Mouse (Mus musculus): ENCODE data around the gene Smn1. TPM values are rescaled to one million over a fixed set of nuclear protein-coding genes. Genes with fewer than 3 reads are reported as not detected.

Smn1 gene
- polyA plus RNA-seq (2016; fragmentation: Nextera tagmentation; extraction: Ambion mirVana) = 84.8 and 91.6 TPM in 2 replicates

DNA sequence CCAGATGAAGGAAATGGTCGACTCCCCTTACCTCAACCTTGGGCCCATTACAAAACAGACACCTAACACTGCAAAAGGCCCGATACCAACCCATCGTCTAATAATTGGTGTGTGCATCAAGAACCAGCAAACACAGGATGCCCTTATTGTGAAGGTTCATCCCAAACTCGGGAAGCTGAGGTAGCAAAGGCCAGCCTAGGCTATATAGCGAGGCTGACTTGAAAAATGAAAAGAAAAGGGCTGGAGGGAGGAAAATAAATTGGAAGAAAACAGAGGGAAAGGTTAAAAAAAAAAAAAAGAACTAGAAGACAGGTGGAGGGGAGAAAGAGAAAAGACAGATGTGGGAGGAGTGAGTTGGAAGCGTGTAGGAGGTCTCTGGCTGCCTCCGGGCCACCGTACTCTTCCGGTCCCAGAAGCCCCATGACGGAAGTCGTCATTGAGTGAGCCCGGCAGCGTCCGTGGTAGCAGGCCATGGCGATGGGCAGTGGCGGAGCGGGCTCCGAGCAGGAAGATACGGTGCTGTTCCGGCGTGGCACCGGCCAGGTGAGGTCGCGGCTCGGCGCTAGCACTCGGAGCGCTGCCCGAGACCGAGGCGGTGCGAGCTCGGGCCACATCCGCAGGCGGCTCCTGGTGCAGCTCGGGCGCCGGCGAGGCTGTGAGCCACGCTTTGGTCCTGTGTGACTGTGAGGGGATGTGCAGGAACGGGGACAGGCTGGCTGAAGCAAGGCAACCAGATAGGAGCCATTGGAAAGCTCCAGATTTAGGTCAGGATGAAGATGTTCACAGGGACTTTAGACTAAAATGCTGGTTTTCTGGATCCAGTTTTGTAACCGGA, at the start of gene Smn1:
TSS of gene Smn1 (plus strand) at position 430 of the 835 bp plus-strand sequence.
- H3K27me3 ChIP-seq (ENCODE audit: low read depth, poor library complexity, severe bottlenecking) = no peaks in the 10 kb centered on the region
- peak within 1 kb of the TSS; percentile 83 for H3K27ac ChIP-seq
- peaks cover 30% of the 10 kb centered on the region for H3K36me3 ChIP-seq
- no peaks in the 10 kb centered on the region for H3K9me3 ChIP-seq (replicated peaks)
- WGBS = 4% methylated on average over 42 of the region's 42 CpGs
- H3K4me1 ChIP-seq = peaks cover 8% of the 10 kb centered on the region
- peak; percentile 94 for DNase-seq (ENCODE audit: low spot score)
- H3K4me3 ChIP-seq = peak within 1 kb of the TSS; percentile 97

GRCm38 (mm10) chr13:100098808-100099207, 25.8 kb upstream of the Smn1 start:
- Histone ChIP-seq H3K27ac (no peak overlapping the region), H3K4me1 (peaks cover 13% of the 10 kb centered on the region), H3K9me3 (replicated peaks) (no peaks in the 10 kb centered on the region), H3K27me3 (ENCODE audit: low read depth, poor library complexity, severe bottlenecking) (no peaks in the 10 kb centered on the region), H3K36me3 (peaks cover 55% of the 10 kb centered on the region), H3K4me3 (no peak overlapping the region)
- 96% methylated on average over 6 of the region's 6 CpGs for WGBS
- DNase-seq (ENCODE audit: low spot score) = no peak

DNA sequence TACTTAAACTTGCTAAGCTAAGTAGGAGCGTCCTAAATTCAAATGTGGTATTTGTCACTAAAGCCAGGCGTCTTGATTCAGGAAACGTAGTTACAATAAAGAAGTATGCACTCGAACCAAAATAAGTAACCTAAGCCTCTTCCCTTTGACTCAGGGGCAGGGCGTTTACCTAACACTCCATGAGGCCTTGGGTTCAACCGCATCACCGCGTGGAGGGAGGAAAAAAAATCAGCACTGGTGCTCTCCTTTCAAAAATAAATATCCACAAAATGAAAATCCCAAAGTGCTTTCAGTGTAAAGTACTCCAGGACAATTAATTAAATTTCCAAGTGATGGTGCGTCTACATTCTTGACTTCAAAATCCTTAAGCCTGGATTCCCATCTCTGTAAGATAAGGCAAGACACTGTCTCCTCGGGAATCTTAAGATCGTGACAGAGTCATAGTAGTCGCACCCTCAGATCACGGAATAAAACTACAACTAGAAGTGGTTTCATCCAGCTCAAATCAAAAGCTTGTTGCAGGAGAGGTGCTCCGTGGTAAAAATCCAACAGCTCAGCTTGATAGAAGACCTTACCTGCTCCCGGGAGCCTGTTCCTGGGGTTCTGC, 21.5 kb upstream of the Smn1 start:
- Histone ChIP-seq H3K27ac (peak overlapping the region; percentile 90), H3K4me3 (peak overlapping the region; percentile 98), H3K9me3 (replicated peaks) (no peaks in the 10 kb centered on the region), H3K4me1 (peaks cover 27% of the 10 kb centered on the region), H3K36me3 (peaks cover 12% of the 10 kb centered on the region), H3K27me3 (ENCODE audit: low read depth, poor library complexity, severe bottlenecking) (no peaks in the 10 kb centered on the region)
- no peak for DNase-seq (ENCODE audit: low spot score)
- whole genome bisulfite sequencing = 9% methylated on average over 15 of the region's 15 CpGs

- Histone ChIP-seq H3K9me3 (replicated peaks) (no peaks in the 10 kb centered on the region), H3K27ac (peak within 1 kb of the TSS; percentile 90), H3K27me3 (ENCODE audit: low read depth, poor library complexity, severe bottlenecking) (no peaks in the 10 kb centered on the region), H3K4me3 (peak within 1 kb of the TSS; percentile 98), H3K36me3 (peaks cover 5% of the 10 kb centered on the region), H3K4me1 (peaks cover 33% of the 10 kb centered on the region)
- WGBS = under 1% methylated on average over 44 of the region's 44 CpGs
- peak; percentile 97 for DNase-seq (ENCODE audit: low spot score)
These were observed 20.9 kb upstream of the Smn1 start, which contains the start of gene Bdp1 for GRCm38 (mm10) chr13:100103748-100104254. Gene Bdp1 (minus strand): TSS chr13:100104070.

GRCm38 (mm10) chr13:100107652-100108472, 16.8 kb upstream of the Smn1 start, which contains the start of gene Serf1:
Gene Serf1 (plus strand): TSS chr13:100108012.
- Histone ChIP-seq H3K4me3 (peak within 1 kb of the TSS; percentile 75), H3K4me1 (peaks cover 22% of the 10 kb centered on the region), H3K9me3 (replicated peaks) (no peaks in the 10 kb centered on the region), H3K27me3 (ENCODE audit: low read depth, poor library complexity, severe bottlenecking) (no peaks in the 10 kb centered on the region), H3K36me3 (peaks cover 14% of the 10 kb centered on the region; the same call in 1 of the 2 replicates), H3K27ac (peak within 1 kb of the TSS; percentile 93)
- 2% methylated on average over 76 of the region's 76 CpGs for WGBS
- peak; percentile 90 for DNase-seq (ENCODE audit: low spot score)

- H3K4me3 ChIP-seq = no peak overlapping the region
- H3K4me1 ChIP-seq = peaks cover 13% of the 10 kb centered on the region
- H3K36me3 ChIP-seq = peaks cover 42% of the 10 kb centered on the region
- no peaks in the 10 kb centered on the region for H3K9me3 ChIP-seq (replicated peaks)
- 53% methylated on average over 5 of the region's 5 CpGs for WGBS
- H3K27me3 ChIP-seq (ENCODE audit: low read depth, poor library complexity, severe bottlenecking) = no peaks in the 10 kb centered on the region
- DNase-seq (ENCODE audit: low spot score) = no peak
- H3K27ac ChIP-seq = no peak overlapping the region
These were observed 12.3 kb upstream of the Smn1 start for GRCm38 (mm10) chr13:100112218-100112972.

GRCm38 (mm10) chr13:100123970-100124369, 682 bp upstream of the Smn1 start:
- Histone ChIP-seq H3K27me3 (ENCODE audit: low read depth, poor library complexity, severe bottlenecking) (no peaks in the 10 kb centered on the region), H3K4me3 (peak overlapping the region; percentile 97), H3K27ac (no peak overlapping the region), H3K36me3 (peaks cover 23% of the 10 kb centered on the region), H3K4me1 (peaks cover 8% of the 10 kb centered on the region), H3K9me3 (replicated peaks) (no peaks in the 10 kb centered on the region)
- WGBS = 85% methylated on average over 3 of the region's 3 CpGs
- no peak for DNase-seq (ENCODE audit: low spot score)

- 3% methylated on average over 10 of the region's 10 CpGs for WGBS
- peak overlapping the region; percentile 83; the same call in 1 of the 2 replicates for H3K27ac ChIP-seq
- peaks cover 35% of the 10 kb centered on the region for H3K36me3 ChIP-seq
- H3K4me1 ChIP-seq = peaks cover 8% of the 10 kb centered on the region
- DNase-seq (ENCODE audit: low spot score) = no peak
- H3K27me3 ChIP-seq (ENCODE audit: low read depth, poor library complexity, severe bottlenecking) = no peaks in the 10 kb centered on the region
- peak overlapping the region; percentile 97 for H3K4me3 ChIP-seq
- H3K9me3 ChIP-seq (replicated peaks) = no peaks in the 10 kb centered on the region
These were observed 599 bp downstream of the Smn1 start for GRCm38 (mm10) chr13:100125258-100125643.

DNA sequence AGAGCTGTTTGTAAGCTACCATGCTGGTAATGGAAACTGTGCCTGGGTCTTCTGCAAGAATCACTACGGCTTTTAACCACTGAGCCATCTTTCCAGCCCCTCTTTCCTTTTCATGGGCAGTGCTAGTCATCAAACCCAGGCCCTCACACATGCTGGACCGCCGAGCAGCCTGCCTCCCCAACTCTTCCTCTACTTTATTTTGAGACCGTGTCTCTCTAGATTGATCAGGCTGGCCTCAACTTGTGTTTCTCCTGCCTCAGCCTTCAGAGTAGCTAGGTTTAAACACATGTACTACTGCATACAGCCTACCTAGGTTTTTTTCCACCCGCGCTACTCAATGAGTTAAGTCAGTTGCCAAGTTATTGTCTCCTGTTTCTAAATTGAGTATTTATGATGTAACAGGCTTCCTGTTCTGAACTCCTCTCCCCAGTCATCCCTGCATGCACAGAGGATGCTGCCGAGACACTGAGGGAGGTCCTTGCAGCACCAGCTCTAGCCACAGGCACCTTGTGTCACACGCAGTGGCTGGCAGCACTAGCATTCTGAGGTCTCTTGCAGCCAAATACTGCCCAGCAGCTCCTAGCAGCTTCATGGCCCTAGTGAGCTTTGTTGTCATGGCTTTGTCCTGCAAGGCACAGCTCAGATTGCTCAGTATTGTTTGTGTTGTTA, 17.1 kb downstream of the Smn1 start:
- WGBS = 87% methylated on average over 8 of the region's 8 CpGs
- no peak overlapping the region for H3K4me3 ChIP-seq

DNA sequence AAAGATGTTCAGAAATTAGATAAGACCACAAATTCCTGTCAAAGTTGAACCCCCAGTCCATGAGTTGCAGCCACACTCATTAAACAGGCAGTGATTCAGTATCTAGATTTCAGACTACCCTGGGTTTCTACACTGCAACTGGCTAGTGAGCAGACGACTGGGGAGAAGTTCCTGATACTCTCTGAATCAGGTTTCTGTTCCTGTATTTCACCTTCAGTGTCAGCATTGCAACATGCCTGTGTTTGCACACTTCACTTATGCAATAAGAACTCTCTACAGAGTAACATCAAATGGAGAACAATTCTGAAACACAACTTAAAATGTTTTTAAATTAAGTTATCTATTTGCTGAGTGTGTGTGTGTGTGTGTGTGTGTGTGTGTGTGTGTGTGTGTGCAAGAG, 28.0 kb downstream of the Smn1 start:
- DNase-seq (ENCODE audit: low spot score) = no peak
- Histone ChIP-seq H3K4me3 (no peak overlapping the region), H3K27me3 (ENCODE audit: low read depth, poor library complexity, severe bottlenecking) (no peaks in the 10 kb centered on the region), H3K4me1 (no peaks in the 10 kb centered on the region), H3K36me3 (no peaks in the 10 kb centered on the region), H3K27ac (no peak overlapping the region), H3K9me3 (replicated peaks) (no peaks in the 10 kb centered on the region)
- 68% methylated on average over 1 of the region's 1 CpGs for WGBS

More for the DNA sequence above, 17.1 kb downstream of the Smn1 start:
- DNase-seq (ENCODE audit: low spot score) = no peak
- H3K36me3 ChIP-seq = peaks cover 25% of the 10 kb centered on the region
- H3K4me1 ChIP-seq = no peaks in the 10 kb centered on the region
- no peaks in the 10 kb centered on the region for H3K27me3 ChIP-seq (ENCODE audit: low read depth, poor library complexity, severe bottlenecking)
- no peak overlapping the region for H3K27ac ChIP-seq
- H3K9me3 ChIP-seq (replicated peaks) = no peaks in the 10 kb centered on the region

DNA sequence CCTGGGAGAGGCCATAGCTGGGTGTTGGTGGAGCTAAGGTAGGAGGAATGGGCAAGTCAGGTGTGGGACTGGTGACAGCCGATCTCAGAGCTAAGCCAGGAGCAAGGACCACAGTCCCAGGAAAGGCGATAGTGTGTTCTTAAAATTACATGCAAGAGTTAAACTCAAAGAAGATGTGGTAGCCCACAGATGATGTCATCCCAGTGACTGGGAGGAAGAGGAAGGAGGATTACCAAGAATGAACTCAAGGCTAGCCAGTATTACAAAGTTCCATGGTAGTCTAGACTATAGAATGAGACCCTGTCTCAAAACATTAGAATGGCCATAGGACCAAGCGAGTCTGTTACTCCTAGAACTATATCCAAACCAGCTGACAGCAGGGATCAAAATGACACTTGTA, 32.0 kb downstream of the Smn1 start:
- H3K27ac ChIP-seq = no peak overlapping the region
- WGBS = 94% methylated on average over 3 of the region's 3 CpGs
- no peaks in the 10 kb centered on the region for H3K9me3 ChIP-seq (replicated peaks)
- H3K4me3 ChIP-seq = no peak overlapping the region
- H3K27me3 ChIP-seq (ENCODE audit: low read depth, poor library complexity, severe bottlenecking) = no peaks in the 10 kb centered on the region
- H3K36me3 ChIP-seq = no peaks in the 10 kb centered on the region
- no peaks in the 10 kb centered on the region for H3K4me1 ChIP-seq
- DNase-seq (ENCODE audit: low spot score) = no peak
